Mouse (Mus musculus): ENCODE data around the gene Ubl4b.
A peak's percentile ranks its signal among the peaks of the same experiment; 100 is the strongest.

Ubl4b gene

GRCm38 (mm10) chr3:107568721-107569120 is 13.8 kb upstream of the Ubl4b start:
- DNase-seq (ENCODE audit: low spot score): no peak

- DNase-seq (ENCODE audit: low spot score): no peak
These were observed 12.9 kb upstream of the Ubl4b start for GRCm38 (mm10) chr3:107567766-107568165.

- DNase-seq (ENCODE audit: low spot score): no peak
These were observed 10.5 kb upstream of the Ubl4b start for GRCm38 (mm10) chr3:107565331-107565730.

DNA sequence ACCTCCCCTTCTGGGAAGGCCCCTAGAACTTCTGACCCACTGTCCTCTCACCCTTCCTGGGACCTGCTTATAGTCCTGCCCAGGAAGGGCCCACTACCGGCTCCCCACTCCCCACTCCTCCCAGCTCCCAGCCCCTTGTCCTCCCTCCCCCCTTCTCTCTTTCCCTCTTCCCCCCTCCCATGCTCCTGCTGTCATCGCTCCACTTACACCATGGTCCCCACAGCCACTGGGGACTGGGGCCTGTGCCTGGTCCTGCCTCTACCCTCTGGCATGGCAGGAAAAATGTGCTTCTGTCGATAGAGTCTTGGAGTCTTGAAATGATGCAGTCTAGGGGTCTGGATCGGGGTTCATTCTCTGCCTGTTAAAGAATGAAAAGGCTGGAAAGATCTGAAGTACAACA is 9.0 kb upstream of the Ubl4b start:
- no peak for DNase-seq (ENCODE audit: low spot score)

- no peak for DNase-seq (ENCODE audit: low spot score)
These were observed 7.7 kb upstream of the Ubl4b start for GRCm38 (mm10) chr3:107562591-107562990.

DNA sequence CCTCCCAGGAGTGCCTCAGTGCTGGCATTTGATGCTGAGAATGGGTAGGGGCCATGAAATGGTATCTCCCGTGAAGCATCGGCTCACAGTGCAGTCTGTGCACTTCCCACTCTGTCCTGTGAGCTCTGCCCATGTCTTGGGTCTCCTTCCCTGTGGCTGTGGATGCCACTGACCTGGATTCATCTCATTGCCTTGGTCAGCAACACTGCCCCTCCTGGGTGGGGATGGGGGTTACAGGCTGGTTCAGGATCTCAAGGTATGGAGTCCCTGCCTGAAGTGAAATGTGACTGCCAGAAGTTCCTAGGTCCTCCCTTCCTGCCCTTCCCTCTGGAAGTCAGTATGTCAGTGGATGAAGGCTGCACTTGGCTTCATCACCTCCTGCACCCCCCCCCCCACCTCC is 7.2 kb upstream of the Ubl4b start:
- no peak for DNase-seq (ENCODE audit: low spot score)

GRCm38 (mm10) chr3:107559183-107559582 is 4.3 kb upstream of the Ubl4b start:
- peak; percentile 56 for DNase-seq (ENCODE audit: low spot score)

GRCm38 (mm10) chr3:107558740-107559139 is 3.9 kb upstream of the Ubl4b start:
- DNase-seq (ENCODE audit: low spot score): no peak

DNA sequence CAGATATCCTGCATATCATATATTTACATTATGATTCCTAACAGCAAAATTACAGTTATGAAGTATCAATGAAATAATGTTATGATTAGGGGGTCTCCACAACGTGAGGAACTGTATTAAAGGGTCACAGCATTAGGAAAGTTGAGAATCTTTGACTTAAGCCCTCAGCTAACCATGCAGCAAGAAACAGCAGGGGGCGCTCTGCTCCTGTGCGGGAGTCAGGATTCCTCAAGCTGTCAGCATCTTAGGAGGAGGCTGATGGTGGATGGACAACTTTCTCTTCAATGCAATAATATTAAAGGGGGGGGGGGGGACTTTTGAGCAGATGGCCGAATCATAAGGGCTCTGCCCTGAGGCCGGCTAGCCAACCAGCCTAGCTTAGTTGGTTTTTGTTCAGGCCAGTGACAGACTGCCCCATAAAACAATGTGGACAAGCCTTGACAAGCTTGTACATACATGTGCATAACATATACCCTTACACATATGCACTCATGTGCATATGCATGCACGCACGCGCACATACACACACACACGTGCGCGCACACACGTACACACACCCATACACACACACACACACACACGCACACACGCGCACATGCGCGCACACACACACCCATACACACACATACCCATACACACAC is 4.3 kb downstream of the Ubl4b start:
- peak; percentile 71 for DNase-seq (ENCODE audit: low spot score)

GRCm38 (mm10) chr3:107546956-107547355 is 7.9 kb downstream of the Ubl4b start:
- DNase-seq (ENCODE audit: low spot score): no peak

DNA sequence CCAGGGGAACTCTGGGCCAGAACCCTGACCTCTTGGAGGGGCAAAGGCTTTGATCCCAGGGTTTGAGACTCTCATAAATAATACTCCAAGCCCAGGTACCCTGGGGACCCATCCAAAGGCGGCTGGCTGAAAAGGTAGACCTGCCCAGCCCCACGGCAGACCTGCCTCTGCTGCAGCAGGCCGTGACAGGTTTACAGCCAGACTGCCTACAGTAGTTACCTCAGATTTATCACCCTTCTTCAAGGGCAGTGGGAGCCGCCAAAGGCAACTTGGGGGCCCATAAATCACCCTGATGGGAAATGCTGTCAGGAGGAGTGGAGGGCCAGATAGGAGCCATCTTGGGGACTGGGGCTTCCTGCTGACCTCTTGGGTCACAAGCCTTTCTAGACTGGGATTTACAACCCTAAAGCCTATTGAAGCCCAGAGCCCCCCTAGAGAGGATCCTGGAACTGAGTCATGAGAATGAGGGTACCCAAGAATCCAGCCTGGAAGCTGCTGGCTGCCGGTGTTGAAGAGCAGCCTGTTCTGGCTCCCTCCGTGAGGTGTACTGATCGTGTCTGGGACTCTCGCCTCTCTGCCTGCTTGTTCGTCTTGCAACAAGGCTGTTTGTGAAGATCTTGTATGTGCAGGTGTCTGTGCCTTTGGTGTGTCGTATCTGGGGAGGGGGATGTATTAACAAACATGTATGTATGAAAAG is 9.0 kb downstream of the Ubl4b start:
- DNase-seq (ENCODE audit: low spot score): no peak

DNA sequence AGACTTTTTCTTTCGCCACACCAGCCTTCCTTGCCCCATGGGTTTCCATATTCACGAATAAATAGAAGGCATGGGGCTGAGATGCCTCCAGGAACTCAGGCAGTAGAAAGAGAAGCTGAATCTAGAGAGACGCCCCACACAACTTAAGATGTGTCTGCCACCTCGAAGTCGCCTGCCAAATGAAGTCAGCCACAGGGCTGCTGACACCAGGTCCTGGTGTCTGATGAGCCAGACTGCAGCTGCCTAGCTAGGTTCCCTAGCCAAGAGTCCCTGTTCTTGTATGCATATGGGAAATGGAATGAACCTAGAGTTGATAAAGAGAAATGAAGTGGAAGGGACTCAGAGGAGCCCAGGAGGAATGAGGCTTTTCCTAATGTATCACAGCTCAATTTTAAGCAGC is 9.6 kb downstream of the Ubl4b start:
- DNase-seq (ENCODE audit: low spot score): no peak

- no peak for DNase-seq (ENCODE audit: low spot score)
These were observed 11.5 kb downstream of the Ubl4b start for GRCm38 (mm10) chr3:107543158-107544080.

DNA sequence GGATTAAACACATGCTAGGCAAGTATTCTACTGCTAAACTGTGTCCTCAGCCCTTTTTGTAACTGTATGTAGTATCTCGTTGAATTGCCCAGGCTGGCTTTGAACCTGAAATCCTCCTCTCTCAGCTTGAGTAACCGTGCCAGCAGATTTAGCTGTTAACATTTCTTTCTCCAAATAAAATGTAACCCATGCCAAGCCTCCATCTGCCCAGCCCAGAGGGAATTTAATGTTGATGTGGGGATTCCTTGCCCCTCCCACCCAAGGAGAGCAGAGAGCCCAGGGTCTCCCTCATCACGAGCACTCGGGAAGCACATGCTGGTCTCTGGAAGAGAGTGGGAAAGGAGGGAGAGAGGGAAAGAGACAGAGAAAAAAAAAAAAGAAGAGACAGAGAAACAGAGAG is 12.3 kb downstream of the Ubl4b start:
- no peak for DNase-seq (ENCODE audit: low spot score)

DNA sequence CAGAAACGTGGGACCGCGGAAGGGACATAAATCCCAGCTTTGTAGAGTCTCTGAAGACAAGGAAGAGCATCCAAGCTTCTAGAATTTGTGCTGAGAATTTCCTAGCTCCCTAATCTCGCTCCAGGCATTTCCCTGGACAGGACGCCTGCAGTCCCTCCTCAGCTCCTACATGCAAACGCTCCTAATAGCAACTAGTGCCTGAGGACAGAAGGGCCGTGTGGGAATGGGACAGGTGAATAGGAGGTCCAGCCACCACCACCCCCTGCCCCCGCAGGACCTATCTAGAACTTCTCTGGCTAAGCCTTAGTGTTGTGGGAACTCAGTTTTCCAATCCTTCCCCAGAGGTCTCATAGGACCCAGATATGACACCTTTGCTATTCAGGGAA is 17.4 kb downstream of the Ubl4b start:
- DNase-seq (ENCODE audit: low spot score): no peak

DNA sequence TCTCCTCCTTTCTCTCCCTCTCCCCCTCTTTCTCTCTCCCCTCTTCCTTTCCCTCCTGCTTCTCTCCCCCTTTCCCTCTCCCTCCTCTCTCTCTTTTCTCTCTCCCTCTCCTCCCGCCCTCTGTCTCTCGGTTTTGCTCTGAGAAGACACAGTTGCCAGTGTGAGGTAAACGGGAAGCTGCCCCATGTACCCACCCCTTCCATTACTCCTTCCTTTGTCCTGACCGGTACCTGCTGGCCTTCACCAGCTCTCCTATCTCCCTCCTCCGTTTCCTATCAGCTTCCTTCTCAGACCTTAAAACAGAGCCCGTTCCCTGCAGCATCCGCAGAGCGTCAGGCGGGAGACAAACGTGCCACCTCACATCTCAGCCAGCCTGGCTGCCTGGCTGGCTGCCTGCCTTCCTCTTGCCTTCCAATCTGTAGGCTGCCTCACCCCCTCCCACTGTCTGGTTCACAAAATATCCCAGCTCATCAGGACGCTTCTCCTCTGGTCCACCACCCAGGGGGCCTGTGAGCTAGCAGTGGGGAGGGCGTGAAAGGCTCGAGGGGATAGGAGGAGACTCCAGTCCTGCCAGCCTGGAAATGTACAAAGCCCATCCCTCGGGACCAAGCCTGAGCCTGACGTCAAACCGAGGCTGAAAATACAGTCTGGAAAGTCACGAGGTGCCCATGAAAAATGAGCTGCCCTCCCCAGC is 17.9 kb downstream of the Ubl4b start:
- peak; percentile 78 for DNase-seq (ENCODE audit: low spot score)

DNA sequence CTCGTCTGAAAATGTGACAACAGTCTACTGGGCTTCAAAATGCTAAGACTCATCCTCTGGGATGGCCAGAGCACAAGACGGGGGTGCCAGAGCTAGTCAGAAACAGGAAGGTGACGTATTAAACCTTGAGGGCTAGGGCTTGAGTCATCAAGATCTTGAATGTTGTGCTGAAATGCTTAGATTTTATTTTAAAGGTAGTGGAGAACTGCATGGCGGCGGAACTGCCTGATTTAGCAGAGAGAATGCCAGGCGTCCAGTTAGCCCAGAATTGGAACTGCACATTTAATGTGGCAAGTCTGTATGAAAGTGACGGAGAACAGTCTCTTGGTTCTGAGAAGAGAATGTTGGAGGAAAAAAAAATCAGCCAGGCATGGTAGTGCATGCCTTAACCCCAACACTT is 19.9 kb downstream of the Ubl4b start:
- DNase-seq (ENCODE audit: low spot score): no peak

DNA sequence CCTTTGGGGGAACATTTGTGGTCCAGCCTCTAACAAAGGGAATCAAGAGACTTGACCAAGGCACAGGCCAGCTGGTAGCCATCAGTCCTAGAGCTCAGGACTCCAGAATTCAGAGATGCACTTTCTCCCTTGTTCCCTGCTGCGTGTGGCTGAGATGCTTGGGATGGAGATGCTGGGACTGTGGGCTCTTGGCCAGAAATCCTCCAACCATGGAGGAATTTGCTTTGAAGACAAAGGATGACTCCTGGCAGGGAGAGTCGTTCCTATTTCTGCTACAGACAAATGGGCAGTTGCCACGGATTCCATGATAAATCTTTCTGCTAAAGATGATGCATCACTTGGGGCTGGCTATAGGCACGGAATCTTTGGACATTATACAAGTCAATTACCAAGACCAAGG is 21.3 kb downstream of the Ubl4b start:
- DNase-seq (ENCODE audit: low spot score): no peak

DNA sequence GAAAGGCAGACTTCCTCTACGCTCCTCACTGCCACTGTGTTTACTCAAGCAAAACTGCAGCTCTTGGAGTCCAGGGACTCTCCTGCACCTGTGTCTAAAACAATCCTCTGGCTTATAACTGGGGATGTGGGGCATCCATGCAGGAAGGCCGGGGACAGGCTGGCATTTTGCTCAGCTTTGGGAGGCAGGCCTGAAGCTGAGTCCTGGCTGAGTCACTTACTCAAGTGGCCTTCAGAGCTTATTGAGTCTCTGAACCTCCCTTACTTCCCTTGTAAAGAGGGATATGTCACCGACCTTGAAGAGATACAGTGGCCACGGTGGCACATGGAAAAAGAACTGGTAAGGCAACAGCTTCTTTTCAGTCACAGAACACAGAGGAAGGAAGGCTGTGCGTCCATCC is 24.3 kb downstream of the Ubl4b start:
- DNase-seq (ENCODE audit: low spot score): no peak

DNA sequence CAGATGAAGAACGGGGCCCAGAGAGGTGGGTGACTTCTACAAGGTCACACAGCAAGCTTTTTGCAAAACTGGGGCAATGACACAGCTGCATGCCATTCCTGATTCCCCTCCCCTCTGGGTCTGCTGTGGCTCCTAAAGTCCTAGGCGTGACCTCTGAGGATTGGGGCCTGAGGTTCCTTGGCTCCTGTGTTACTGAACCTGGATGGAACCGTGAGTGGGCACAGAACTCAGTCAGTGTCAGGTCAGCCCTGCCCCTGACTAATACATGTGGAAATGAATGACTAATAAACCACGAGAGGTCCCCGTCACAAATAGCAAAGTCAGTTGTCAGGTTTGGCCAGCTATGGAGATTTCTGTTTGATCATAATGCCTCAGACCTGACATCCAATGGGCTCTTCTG is 25.7 kb downstream of the Ubl4b start:
- DNase-seq (ENCODE audit: low spot score): no peak

DNA sequence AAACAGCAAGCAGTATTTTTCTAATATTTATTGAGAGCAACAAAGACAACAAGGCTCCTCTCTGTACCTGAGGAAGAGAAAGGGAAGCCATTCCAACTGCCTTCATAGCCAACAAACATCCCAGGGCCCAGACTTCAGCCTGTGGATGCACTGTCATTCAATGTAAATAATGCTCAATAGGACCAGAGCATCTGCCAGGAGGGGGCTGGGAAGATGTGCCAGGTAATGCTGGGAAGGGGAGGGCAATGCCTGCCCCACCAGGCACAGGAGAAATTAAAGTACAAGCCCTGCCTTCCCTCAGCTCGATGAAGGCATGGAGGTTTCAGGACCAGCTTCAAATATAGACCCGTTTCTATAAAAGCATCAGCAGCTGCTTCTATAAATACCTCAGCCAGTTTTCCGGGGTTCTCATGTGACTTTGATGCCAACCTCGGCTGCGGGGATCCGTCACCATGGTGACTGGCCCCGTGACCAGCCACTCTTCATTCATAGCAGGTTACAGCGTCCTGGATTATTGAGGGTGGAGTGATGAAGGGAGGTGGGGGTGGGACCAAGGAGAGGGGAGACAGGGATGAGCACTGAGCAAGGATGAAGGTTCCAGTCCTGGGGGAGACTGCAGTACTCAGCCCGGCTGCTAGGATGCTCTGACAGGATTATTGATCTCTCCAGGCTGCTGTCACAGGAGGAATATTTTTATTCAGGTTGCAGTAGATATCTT is 26.3 kb downstream of the Ubl4b start:
- peak; percentile 81 for DNase-seq (ENCODE audit: low spot score)

DNA sequence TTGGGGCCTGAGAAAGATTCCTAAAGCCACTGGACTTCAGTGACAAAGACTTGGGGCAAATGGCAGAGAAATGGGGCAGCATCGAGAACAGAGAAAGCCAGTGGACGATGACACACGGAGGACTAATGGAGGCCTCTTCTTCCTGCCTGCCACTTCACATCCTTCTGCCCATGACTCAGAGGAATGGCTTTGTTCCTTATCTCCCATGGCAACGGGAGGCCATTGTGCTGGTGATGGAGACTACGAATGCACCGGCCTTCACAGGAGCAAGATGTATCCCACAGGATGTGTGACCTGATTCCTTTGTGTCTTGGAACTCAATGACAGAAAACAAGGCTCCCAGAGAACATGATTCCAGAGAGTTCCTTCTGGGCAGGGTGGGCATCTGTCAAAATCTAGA is 30.3 kb downstream of the Ubl4b start:
- no peak for DNase-seq (ENCODE audit: low spot score)
